Mouse (Mus musculus) retina, adult 2 months (tissue): ENCODE measurements around the gene Palld.

Experiments
- DNase-seq: peaks from one replicate; pipeline ENCODE4 v3.0.0-alpha.2; 2012; ENCODE audit warnings: low read depth, low spot score

Gene Palld

GRCm38 (mm10) chr8:61775936-61776335 is 126.6 kb downstream of the Palld start:
- DNase-seq, result no peak

GRCm38 (mm10) chr8:61774161-61774560 is 128.3 kb downstream of the Palld start:
- no peak for DNase-seq

GRCm38 (mm10) chr8:61773595-61774088 is 128.8 kb downstream of the Palld start:
- no peak for DNase-seq

DNA sequence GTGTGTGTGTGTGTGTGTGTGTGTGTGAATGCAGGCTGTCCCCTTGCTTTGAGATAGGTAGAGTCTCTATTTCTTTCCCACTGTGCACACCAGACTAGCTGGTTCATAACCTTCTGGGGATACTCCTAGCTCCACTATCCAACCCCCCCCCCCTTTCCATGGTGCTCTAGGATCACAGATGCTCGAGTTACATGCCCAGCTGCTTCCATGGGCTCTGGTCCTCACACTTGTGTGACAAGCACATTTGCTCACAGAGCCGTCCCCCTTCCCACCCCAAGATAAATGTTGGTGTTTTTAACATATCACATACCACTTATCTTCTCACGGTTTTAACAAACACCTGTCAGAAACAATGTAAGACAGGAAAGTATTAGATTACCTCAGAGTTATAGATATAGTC is 131.2 kb downstream of the Palld start:
- no peak for DNase-seq

GRCm38 (mm10) chr8:61769340-61769879 is 133.1 kb downstream of the Palld start:
- no peak for DNase-seq

- DNase-seq, result no peak
Observed at GRCm38 (mm10) chr8:61760190-61760578, 142.3 kb downstream of the Palld start.

DNA sequence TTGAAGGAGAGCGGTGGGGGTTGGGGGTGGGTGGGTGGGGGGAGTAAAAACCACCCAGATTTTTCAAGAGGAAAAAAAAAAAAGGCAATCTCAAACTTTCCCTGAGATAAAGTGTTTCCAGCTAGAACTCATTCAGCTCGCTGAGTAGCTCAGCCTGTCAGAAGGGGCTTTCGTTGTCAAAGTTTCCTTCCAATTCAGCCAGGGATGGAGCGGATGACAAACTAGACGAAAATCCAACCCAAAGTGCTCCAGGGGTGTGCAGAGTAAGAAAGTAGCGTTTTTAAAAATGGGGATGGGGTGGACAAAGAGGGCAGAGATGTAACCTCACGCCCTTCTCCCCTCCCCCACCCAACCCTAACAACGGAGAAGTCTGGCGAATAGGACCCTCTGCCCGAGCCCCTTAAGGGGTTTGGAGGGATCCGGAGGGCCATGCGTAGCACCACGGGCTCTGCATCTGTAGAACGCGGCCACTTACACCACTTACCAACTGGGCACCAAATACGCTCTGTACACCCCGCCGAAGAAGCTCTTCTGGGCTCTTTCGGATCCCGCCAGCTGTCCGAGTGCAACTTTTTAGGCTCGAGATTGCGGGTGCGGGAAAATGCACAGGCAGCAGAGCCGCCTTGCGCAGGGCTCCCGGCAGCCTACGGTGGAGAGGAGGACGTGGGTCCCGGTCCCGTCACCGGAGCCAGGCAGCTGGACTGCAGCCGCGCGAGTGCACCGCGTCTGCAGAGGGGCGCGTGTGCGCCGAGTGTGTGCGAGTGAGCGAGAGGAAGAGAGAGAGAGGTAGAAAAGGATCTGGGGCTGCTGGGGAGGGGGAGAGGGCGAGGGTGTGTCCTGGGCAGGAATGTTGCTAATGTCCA is 142.9 kb downstream of the Palld start:
- DNase-seq, result no peak

DNA sequence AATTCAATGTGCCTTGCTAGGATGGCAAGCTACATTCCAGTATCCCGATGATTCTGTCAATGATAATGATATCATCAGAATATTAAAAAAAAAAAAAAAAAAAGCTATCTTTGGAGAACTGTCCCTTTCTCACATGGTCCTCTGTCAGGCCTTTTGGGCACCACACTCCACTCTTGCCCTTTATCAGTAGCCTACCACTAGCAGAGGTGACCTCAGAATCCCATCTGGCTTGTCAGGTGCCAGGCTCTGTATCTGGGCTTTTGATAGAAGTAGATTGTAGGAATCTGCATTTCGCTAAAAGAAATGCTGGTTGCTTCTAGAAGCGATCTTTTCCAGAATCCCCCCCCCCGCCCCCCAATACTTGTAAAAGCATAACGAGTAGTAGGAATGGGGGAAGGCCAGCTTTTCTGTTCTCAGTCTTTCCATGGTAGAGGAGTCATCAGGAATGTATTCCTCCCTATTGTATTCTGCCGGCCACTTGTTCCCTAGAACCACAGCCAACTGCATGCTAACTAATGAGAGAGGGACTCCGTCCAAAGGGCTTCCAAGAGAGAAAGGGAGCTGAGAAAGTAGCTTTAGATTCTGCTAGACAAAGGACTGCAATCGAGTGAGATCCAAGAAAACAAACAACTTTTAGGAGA is 143.7 kb downstream of the Palld start:
- no peak for DNase-seq

DNA sequence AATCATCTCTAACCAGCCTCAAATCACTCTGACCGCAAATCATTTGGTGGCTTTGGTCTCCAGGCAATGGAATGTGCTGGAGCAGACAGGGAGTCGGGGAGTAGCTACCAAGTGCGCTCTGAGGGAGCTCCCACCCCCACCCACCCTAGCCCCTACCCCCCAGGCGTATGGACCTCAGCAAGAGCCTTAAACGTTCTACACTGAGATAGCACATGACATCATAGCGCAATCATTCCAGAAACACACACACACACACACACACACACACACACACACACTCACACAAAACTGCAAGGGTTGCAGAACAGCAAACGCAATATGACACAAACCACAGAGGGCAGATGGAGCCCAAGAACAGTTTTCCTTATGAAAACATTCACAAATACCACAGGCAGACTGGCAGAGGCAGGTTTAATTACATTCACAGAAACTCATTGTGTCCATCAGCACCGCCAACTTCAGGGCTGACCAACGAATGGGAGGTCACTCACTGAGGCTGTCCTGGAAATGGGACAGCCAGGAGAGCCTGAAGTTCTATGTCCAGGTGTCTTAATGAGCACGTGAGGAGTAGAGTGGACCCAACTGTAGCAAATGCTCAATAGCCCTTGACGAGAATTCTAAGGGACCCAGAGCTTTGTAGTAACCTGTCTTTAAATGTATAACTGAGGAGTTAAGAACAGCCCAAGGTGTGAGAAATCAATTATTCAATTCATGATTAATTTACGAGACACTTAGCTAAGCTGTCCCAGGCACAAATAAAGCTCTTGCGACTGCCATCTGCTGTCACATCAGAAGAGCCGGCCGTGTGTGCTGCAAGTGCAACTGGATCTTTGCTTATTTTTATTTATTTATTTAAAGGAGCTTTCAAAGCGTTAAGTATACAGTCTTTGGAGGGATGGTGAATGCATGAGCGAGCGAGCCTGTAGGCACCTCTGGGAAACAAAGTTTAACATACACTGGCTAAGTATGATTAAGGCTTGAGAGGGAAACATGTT is 145.2 kb downstream of the Palld start:
- no peak for DNase-seq

DNA sequence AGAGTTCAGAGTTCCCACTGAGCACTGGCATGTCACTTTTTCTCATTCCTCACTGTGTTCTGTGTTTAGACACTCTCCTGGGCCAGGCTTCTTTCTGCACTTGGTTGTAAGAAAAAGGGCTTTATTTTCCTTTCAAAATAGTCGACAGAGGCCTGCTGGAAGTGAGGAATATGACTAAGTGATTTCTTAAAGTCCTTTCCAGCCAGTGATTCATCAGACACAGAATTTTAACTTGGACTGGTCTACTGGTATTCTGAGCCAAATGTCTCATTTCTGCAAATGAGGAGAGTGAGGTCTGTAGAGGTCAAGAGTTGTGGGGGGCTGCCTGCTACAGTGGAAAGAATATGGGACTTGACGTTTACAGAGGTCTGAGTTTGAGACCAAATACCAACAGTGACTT is 147.3 kb downstream of the Palld start:
- DNase-seq, result no peak

GRCm38 (mm10) chr8:61747070-61747469 is 155.4 kb downstream of the Palld start:
- DNase-seq, result no peak

DNA sequence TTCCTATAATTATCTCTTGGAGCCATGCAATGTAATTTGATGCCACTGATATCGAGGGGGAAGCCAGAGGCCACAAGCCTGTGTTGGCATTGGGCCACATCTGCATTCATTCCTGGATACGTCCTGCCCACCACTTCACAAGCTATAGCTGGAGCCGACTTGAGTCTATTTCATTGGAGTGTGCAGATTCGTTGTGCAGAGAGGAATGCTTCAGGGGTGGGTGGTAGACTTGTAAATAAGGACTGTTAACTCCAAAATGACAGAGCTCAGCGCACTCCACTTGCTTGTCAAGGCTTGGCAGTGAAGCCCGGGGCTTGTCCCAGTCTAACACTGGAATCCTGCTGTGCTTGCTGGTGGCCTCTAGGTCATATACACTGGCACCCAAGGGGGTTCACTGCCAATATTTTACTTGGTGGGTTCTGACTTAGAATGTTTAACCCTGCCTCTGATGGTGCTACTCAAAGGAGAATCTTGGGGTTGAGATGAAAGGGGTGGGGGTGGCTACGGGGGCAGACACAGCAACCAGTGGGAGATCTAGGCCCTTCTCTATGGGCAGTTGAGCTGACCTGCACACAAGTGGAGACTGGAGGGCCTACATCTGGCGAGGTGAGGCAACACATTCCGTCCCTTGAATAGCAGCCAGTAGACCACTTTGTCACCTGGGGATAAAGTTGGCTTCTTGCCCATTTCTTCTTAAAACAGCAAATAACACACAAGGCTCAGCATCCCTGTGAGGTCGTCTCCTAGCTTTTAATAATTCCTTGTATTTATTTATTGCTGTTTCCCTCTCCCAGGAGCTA is 157.1 kb downstream of the Palld start:
- no peak for DNase-seq

DNA sequence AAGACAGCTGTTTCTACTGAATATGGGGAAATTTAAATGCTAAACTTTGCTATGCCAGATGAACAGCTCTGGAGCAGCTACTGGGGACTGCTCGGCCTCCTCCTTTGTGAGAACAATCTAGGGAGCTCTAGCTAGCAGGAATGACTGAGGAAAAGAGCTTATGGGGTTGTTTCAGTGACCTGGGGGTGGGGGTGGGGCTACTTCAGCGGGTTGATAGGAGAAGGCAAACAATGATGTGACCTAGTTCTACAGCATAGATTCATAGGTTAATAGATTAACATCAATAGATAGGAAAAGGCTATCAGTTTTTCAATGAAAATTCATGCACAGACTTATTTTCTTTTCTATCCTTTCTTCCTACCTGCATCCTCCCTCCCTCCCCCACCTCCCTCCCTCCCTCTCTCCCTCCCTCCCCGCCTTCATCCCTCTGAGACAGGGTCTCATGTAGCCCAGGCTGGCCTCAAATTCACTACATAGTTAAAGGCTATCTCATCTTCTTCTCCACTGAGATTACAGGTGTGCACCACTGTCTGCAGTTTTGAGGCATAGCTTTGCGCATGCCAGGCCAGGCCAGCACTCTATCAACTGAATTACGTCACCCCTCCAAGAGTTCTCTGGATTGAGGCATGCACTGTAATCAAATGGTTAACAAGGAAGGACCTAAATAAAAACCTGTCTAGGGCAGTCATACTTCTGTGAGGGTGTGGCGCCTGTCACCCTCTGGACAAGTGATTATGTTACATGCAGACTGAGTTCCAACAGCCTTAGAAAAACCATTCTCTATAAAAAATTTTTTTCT is 158.5 kb downstream of the Palld start:
- DNase-seq, result no peak

DNA sequence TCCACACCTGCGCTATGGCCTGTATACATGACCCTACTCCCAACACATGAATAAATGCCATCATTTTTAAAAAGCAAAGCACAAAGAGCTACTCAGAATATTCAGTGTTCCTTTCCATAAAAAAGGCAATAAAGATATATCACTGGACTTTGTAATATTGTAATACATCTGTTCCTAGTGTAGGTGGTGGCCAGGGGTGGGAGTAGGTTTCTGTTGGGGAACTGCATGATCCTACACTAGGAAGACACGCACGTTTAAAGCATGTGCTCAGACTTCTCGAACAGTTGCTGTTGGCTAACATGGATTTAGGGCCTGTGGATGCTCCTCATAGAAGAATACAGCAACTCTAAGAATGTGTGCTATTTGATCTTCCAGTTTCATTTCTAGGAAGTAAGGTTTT is 165.0 kb downstream of the Palld start:
- no peak for DNase-seq

DNA sequence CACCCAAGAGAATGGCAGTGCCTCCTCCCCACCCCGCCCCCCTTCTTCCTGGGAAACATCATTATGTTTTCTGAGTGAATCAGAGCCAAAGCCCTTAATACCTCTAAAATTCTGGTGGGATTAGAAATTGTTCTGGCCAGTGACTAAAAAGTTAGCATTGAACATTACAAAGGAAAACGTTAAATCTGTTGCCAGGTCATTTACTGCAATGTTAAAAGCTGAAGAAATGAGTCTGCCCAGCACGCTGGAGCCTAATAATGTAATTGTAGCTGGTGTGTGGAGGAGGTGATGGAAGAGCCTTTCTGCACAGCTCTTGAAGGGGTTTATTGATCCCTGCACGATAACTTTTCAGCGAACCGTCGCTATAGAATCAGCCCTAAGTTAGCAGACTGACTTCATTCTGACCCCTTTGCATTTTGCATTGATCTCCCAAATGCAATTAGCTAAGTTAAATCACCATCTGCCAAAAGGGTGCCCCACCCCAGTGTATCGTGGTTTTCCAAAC is 165.7 kb downstream of the Palld start:
- no peak for DNase-seq

- DNase-seq, result no peak
Observed at GRCm38 (mm10) chr8:61736117-61736516, 166.4 kb downstream of the Palld start.

DNA sequence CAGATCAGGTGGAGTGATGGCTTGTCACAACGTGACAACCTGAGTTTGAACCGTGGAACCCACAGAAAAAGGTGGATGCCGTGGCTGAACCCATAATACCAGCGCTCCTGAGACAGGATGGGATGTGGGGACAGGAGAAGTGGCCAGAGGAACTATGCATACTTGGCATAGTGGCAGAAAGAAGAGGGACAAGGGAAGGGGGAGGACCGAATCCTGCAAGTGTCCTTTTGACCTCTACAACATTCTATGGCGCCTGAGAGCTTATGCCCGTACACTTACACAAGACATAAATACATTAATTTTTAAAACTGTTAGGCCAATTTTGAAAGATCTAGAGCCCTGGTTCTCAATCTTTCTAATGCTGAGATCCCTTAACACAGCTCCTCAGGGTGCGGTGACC is 168.3 kb downstream of the Palld start:
- no peak for DNase-seq

DNA sequence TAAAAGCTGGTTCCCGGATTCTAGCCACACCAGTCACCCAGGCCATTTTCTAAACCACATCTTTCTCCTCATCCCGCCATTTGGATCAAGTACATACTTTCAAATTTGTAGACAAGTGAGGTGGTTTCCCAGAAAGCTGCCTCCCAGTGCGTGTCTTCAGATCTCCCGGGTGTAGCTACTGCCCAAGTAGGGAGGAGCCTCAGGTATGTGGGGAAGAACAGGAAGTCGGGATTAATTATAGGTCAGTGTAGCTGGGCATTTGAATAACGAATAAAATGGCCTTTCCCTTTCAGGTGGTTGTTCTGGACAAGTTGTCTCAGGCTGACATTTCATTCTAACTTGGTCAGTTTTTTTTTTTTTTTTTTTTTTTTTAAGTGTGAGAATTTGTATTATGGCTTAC is 170.3 kb downstream of the Palld start:
- no peak for DNase-seq

DNA sequence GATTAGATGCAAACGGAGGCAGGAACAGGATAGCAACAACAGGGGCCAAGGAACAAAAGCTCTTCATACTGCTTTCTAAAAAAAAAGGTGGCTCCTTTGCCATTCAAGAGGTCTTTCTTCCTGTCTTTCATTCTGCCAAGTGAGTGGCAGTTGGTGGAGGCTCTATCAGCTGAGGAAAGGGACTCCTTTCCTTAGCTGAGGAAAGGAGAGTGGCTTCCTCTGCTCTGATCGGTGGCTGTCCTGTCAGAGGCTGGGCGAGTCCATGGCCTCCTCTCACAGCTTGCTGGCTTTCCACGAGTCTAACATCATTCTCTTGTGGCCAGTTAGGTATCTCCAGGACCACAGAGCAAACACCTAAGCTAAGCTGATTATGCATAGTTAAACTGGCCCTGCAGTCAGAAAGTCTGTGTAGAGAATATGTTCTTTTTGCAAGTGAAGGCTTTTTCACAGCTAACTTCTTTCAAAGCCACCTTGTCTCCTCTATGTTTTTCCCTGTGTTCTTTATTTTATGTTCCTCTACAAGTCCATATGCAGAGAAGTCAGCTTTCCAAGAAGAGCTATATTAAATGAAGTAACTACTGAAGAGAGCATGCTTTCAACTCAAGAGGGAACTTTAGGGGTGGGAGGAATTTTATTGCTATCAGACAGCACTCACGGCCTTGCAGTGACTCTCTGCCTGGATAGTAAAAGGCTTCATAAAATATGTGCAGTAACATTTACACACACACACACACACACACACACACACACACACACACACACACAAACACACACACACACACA is 171.0 kb downstream of the Palld start:
- no peak for DNase-seq
